Mouse (Mus musculus) gastrocnemius, adult 2 months (tissue): ENCODE measurements around the gene Garnl3. TPM values are rescaled to one million over a fixed set of nuclear protein-coding genes. Genes with fewer than 3 reads are reported as not detected.
A peak's percentile ranks its signal among the peaks of the same experiment; 100 is the strongest.

Experiments used
- DNase-seq: peaks from one replicate; pipeline ENCODE4 v3.0.0; 2022
- H3K27ac ChIP-seq: fragments of 200-600 bp; 2 replicates; pipeline ENCODE4 v1.8.1; 2022; ENCODE audit warnings: mild to moderate bottlenecking
- H3K4me3 ChIP-seq: fragments of 200-600 bp; 2 replicates; pipeline ENCODE4 v1.8.1; 2022; ENCODE audit warnings: mild to moderate bottlenecking, moderate library complexity
- CTCF ChIP-seq: fragments of 200-600 bp; IDR thresholded peaks from 2 replicates; pipeline ENCODE4 v1.8.1; 2022; ENCODE audit warnings: antibody characterized with exemption, mild to moderate bottlenecking, moderate library complexity
- intact Hi-C: fragments of 180-260 bp; cut with DNase I; formaldehyde crosslinking; loops from one replicate; pipeline ENCODE4 v1.15.1; 2025
- long read RNA-seq, 2 experiments: library from polyadenylated mRNA; stranded (forward); transcript quantifications; one replicate each; pipeline ENCODE4 v2.0.0; 2021
- total RNA-seq, 2 experiments: library from RNA; stranded (reverse); gene quantifications; 2 replicates each; pipeline ENCODE4 v1.2.3; 2021

Garnl3 gene
- under 1 TPM; 0.31 to 0.89 TPM for total RNA-seq
- long read RNA-seq, experiment 1, partial matches to known transcripts: 0 of 2 reads
- long read RNA-seq, experiment 1, other reads (novel, unspliced or antisense): 2 of 2 reads
- long read RNA-seq, experiment 2: 0 reads

DNA sequence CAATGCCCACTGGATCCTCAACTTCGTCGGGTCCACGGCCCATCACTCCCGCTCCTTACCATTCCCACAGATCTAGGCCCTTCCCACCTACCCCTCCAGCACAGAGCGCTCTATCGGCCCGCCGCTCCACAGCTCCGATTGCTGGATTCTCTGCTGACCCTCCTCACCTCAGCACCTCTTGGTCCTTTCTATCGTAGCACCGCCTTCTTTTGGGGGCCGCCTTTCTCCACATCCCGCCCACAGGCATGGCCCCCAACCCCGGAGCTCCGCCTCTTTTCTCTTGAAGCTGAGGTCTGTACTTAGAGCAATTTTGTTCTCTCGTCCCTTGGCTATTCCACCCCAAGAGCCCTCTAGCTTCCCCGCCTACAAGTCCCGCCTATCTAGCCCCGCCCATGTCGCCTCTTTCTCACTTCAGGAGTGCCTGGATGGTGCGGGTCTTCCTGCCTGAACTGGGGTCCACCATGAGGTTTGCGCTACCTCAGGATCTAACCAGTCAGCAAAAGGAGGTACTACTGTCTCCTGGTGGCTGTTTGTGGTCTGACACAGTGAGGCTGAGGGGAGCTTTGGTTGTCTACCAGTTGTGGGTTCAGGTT is at the start of gene Garnl3:
TSS of gene Garnl3 (minus strand) at position 155 of the 593 bp plus-strand sequence.
- Histone ChIP-seq H3K27ac (peak within 1 kb of the TSS; percentile 86), H3K4me3 (peak within 1 kb of the TSS; percentile 90)
- TF ChIP-seq CTCF: peak; percentile 60
- intact Hi-C loops: loop anchor here (5.0 kb wide), 1 partner anchor 149 kb away; the partner anchor contains the start of gene Slc2a8
- DNase-seq: no peak

DNA sequence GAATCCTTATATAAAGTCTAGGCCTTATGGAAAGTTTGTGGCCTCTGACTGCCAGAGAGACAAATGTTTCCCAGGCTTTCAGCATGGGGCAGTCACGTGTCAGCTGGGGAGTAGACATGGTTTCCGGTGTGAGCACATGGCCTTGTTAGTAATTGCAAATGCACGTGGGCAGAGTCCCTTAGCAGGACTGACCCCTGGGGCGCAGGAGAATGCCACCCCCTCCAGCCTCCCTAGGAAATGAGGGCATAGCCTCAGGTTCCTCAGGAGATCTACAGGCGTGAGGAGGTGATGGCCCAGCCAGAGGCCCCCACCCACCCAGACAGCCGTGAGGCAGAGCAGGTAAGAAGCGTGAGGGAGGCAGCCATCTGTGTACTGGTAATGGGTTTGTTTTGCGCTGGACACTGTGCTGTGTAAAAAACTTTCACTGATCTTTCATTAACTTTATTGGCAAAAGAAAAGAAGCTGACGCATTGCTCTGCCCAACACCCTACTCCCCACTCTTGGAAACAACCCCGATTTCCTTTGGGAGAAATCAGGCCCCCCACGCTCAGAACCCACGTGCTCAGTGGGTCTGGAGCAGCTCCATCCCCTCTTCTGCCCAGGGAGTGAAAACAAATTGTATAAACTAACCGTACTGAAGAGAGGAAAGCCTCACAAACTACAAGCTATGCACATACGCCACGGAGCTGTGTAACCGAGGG is 48.6 kb upstream of the Garnl3 start:
- Histone ChIP-seq H3K4me3 (no peak overlapping the region), H3K27ac (peak overlapping the region; percentile 90)
- intact Hi-C loops: loop anchor here (5.0 kb wide), 1 partner anchor 37 kb away; the partner anchor contains the start of gene Angptl2
- TF ChIP-seq CTCF: no peak
- no peak for DNase-seq

GRCm38 (mm10) chr2:33179171-33179929 is 47.9 kb upstream of the Garnl3 start:
- Histone ChIP-seq H3K27ac (peak overlapping the region; percentile 90), H3K4me3 (no peak overlapping the region)
- TF ChIP-seq CTCF: no peak
- no peak for DNase-seq
- intact Hi-C loops: loop anchor here (5.0 kb wide), 1 partner anchor 38 kb away; the partner anchor contains the start of gene Angptl2

DNA sequence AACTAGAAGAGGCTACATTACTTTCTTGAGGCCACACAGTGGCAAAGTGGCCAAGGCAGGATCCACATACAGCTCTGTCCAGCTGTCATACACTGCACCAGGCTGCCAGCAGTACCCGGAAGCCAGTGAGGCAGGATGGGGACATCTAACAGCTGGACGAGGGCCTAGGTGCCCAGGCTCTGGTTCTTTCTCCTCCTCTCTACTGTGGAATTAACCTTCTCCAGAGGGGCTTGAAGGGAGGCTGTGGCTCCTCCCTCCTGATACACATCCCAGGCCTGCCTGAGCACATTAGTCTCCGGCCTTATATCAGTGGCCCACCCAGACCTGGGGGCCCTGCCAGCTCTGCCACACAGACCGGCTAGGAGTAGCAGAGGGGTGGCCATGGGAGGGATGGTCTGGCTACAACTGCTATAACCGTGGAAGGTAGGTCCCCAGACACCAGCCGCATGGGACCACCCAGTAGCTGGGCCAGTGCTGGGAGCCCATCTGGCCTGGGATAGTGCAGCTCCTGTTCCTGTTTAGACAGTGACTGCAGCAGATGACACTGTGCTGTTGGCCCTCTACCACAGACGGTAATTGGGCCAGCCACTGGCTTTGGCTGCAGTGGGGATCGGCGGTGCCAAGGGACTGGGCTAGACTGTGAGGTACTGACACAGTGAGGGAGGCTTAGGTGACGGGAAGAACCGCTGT is 46.9 kb upstream of the Garnl3 start:
- no peak for TF ChIP-seq CTCF
- intact Hi-C loops: loop anchor here (5.0 kb wide), 1 partner anchor 39 kb away; the partner anchor contains the start of gene Angptl2
- no peak overlapping the region for H3K4me3 ChIP-seq
- peak overlapping the region; percentile 90 for H3K27ac ChIP-seq
- peak; percentile 93 for DNase-seq

GRCm38 (mm10) chr2:33177443-33178242 is 46.2 kb upstream of the Garnl3 start:
- H3K4me3 ChIP-seq: no peak overlapping the region
- H3K27ac ChIP-seq: peak overlapping the region; percentile 90
- TF ChIP-seq CTCF: no peak
- intact Hi-C loops: loop anchor here (5.0 kb wide), 1 partner anchor 40 kb away; the partner anchor contains the start of gene Angptl2
- no peak for DNase-seq

DNA sequence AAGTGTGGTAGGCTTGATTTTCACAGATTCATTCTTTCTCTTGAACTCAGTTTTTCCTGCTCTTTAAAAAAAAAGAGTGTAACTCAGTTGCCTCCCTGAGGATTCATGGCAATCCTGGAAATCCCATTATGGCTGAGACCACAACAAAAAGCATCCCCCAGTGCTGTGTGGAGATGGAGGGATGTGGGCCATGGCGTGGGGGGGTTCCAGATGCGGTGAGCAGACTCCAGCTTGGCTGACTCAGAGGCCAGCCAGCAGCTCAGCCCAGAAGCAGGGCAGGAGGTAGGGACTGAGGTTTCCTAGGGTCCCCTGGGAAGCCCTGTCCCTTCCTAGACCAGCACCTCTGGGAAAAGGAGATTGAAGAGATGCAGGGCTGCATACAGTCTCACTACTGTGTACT is 45.5 kb upstream of the Garnl3 start:
- Histone ChIP-seq H3K27ac (peak overlapping the region; percentile 90), H3K4me3 (no peak overlapping the region)
- TF ChIP-seq CTCF: no peak
- intact Hi-C loops: loop anchor here (5.0 kb wide), 1 partner anchor 40 kb away; the partner anchor contains the start of gene Angptl2
- DNase-seq: peak; percentile 57

GRCm38 (mm10) chr2:33176516-33176915 is 45.1 kb upstream of the Garnl3 start:
- intact Hi-C loops: loop anchor here (5.0 kb wide), 1 partner anchor 41 kb away; the partner anchor contains the start of gene Angptl2
- DNase-seq: no peak
- no peak overlapping the region for H3K4me3 ChIP-seq
- TF ChIP-seq CTCF: no peak
- H3K27ac ChIP-seq: peak overlapping the region; percentile 90

DNA sequence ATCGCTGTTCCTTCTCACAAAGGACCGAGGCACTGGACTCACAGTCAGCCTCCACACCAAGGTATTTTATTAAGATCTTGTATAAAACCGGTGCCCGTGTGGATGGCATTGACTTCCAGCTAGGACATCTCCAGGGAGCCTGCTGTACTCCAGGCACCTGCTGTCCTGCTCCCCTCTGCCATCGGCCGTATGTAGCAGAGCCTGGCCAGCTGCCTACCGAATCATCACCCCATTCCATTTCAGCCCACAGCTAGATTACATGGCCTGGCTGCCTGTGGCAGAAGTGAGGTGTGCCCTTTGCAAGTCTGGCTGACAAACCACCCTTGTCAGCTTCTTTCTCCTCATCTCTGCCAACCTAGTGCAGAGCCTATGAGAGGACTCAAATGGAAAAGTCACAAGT is 42.2 kb upstream of the Garnl3 start:
- TF ChIP-seq CTCF: no peak
- intact Hi-C loops: no loop called here
- peak; percentile 92 for DNase-seq
- H3K4me3 ChIP-seq: no peak overlapping the region
- peak overlapping the region; percentile 83 for H3K27ac ChIP-seq

DNA sequence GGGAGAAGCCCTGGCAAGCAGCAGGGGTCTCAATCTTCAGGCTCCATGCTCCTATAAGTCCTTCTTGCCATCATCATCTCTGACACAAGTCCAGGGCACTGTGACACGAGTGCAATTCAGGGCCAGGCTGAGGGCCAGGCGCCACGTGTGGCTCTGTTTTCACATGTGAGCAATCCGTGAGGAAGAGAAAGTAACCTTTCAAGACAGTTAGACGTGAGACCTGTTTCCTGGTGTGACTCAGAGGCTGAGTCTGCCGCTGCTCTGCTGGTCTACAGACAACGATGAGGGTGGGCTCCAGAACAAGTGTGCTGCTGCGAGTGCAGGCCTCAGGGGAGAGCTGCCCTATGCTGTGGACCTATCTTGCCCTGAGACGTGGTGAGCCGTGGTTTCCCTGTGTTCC is 41.7 kb upstream of the Garnl3 start:
- Histone ChIP-seq H3K27ac (peak overlapping the region; percentile 83), H3K4me3 (no peak overlapping the region)
- TF ChIP-seq CTCF: no peak
- peak; percentile 47 for DNase-seq
- intact Hi-C loops: no loop called here

DNA sequence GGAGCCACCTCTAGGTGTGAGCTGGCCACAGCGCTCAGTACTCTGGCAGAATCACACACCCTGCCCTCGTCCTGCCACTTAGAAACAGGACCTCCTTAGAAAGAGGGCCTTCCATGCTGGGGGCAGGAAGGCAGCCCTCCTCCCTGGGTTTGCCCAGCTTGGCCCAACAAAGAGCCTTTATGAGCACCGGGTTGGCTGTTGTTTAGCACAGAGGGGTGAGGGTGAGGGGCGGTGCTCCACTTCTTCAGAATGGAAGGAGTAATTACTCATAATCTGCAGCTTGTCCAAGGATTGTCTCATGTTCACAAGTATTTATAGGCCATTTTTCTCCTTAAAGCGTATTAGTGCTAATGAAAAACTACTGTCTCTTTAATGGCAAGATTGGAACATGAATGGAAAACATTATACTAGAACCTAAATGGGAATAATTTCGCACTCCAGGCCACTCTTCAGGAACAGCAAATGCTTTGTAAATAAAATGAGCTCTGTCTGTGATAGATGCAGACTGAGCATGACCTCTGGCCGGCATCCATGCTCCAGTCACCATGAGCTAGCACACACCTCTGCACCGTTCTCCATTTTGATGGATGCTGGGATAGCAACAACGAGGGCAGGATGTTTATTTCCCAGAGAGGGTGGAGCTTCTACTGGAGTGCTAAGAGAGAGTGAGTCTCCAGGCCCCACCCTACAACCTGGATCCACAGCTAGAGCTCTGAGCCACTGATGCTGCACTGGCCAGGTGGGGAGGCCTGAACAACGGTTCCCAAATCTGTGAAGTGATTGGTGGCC is 39.5 kb upstream of the Garnl3 start:
- TF ChIP-seq CTCF: no peak
- DNase-seq: no peak
- no peak overlapping the region for H3K4me3 ChIP-seq
- intact Hi-C loops: no loop called here
- no peak overlapping the region for H3K27ac ChIP-seq
